Mouse (Mus musculus) small intestine, adult 2 months (tissue): ENCODE results near the gene Shq1.

Experiments used
- CTCF ChIP-seq: fragments of 200-500 bp; IDR thresholded peaks from 2 replicates; pipeline ENCODE4 v1.5.1; 2012; ENCODE audit warnings: low read depth, mild to moderate bottlenecking, control low read depth, inconsistent platforms, low read length, moderate library complexity, mixed read lengths; ENCODE audit not compliant: insufficient replicate concordance, insufficient read length; ENCODE audit errors: extremely low read depth
- POLR2A ChIP-seq: fragments of 200-500 bp; IDR thresholded peaks from 2 replicates; pipeline ENCODE4 v1.6.1; 2012; ENCODE audit warnings: low read depth, mild to moderate bottlenecking, control low read depth, inconsistent platforms, low read length, moderate library complexity

GRCm38 (mm10) chr6:100527972-100528371 is 143.0 kb downstream of the Shq1 start:
- TF ChIP-seq CTCF (peak; percentile 53; the same call in 1 of the 2 replicates), POLR2A (no peak)
